Mouse (Mus musculus): Measurements from ENCODE around the gene Dnah2. TPM values are rescaled to one million over a fixed set of nuclear protein-coding genes. Genes with fewer than 3 reads are reported as not detected.

Gene Dnah2
- polyA plus RNA-seq, 1 experiment from 2014 or later: 3.0 TPM

GRCm38 (mm10) chr11:69412548-69412947 is 136.4 kb downstream of the Dnah2 start:
- 52% methylated on average over 7 of the region's 7 CpGs for WGBS
- Histone ChIP-seq H3K27ac (ENCODE audit: low read depth, low read length) (peak overlapping the region; percentile 98), H3K4me2 (ENCODE audit: low read length) (peak overlapping the region; percentile 67), H3K4me3 (ENCODE audit: low read length) (peak overlapping the region; percentile 76), H3K4me1 (ENCODE audit: control insufficient read depth, insufficient read depth, low read depth, low read length) (peaks cover 55% of the 10 kb centered on the region), H3K36me3 (ENCODE audit: control insufficient read depth, insufficient read depth, low read length) (no peaks in the 10 kb centered on the region; the same call in none of the 2 replicates), H3K9me3 (ENCODE audit: control insufficient read depth, low read length) (no peaks in the 10 kb centered on the region), H3K9ac (ENCODE audit: low read depth, low read length) (peak overlapping the region; percentile 83), H3K27me3 (replicated peaks; ENCODE audit: control insufficient read depth, insufficient read depth, low read length) (no peaks in the 10 kb centered on the region)
- ATAC-seq: no peak

GRCm38 (mm10) chr11:69411538-69412203 is 137.2 kb downstream of the Dnah2 start:
- Histone ChIP-seq H3K9ac (ENCODE audit: low read depth, low read length) (peak overlapping the region; percentile 85), H3K4me3 (ENCODE audit: low read length) (peak overlapping the region; percentile 76), H3K36me3 (ENCODE audit: control insufficient read depth, insufficient read depth, low read length) (peaks cover 4% of the 10 kb centered on the region), H3K27ac (ENCODE audit: low read depth, low read length) (peak overlapping the region; percentile 91), H3K27me3 (replicated peaks; ENCODE audit: control insufficient read depth, insufficient read depth, low read length) (no peaks in the 10 kb centered on the region), H3K4me1 (ENCODE audit: control insufficient read depth, insufficient read depth, low read depth, low read length) (peaks cover 51% of the 10 kb centered on the region), H3K9me3 (ENCODE audit: control insufficient read depth, low read length) (no peaks in the 10 kb centered on the region), H3K4me2 (ENCODE audit: low read length) (peak overlapping the region; percentile 67)
- WGBS: under 1% methylated on average over 38 of the region's 39 CpGs
- ATAC-seq: no peak

GRCm38 (mm10) chr11:69411073-69411535 is 137.8 kb downstream of the Dnah2 start:
- H3K27me3 ChIP-seq (replicated peaks; ENCODE audit: control insufficient read depth, insufficient read depth, low read length): no peaks in the 10 kb centered on the region
- H3K4me2 ChIP-seq (ENCODE audit: low read length): peak overlapping the region; percentile 67
- peak overlapping the region; percentile 91 for H3K27ac ChIP-seq (ENCODE audit: low read depth, low read length)
- H3K36me3 ChIP-seq (ENCODE audit: control insufficient read depth, insufficient read depth, low read length): peaks cover 9% of the 10 kb centered on the region
- peaks cover 50% of the 10 kb centered on the region for H3K4me1 ChIP-seq (ENCODE audit: control insufficient read depth, insufficient read depth, low read depth, low read length)
- ATAC-seq: peak; percentile 40
- under 1% methylated on average over 26 of the region's 26 CpGs for WGBS
- no peaks in the 10 kb centered on the region for H3K9me3 ChIP-seq (ENCODE audit: control insufficient read depth, low read length)
- peak overlapping the region; percentile 85 for H3K9ac ChIP-seq (ENCODE audit: low read depth, low read length)
- H3K4me3 ChIP-seq (ENCODE audit: low read length): peak overlapping the region; percentile 76

- Histone ChIP-seq H3K27me3 (replicated peaks; ENCODE audit: control insufficient read depth, insufficient read depth, low read length) (no peaks in the 10 kb centered on the region), H3K9ac (ENCODE audit: low read depth, low read length) (peak overlapping the region; percentile 85), H3K4me3 (ENCODE audit: low read length) (peak overlapping the region; percentile 76), H3K4me1 (ENCODE audit: control insufficient read depth, insufficient read depth, low read depth, low read length) (peaks cover 50% of the 10 kb centered on the region), H3K27ac (ENCODE audit: low read depth, low read length) (peak overlapping the region; percentile 91), H3K4me2 (ENCODE audit: low read length) (peak overlapping the region; percentile 67), H3K9me3 (ENCODE audit: control insufficient read depth, low read length) (no peaks in the 10 kb centered on the region), H3K36me3 (ENCODE audit: control insufficient read depth, insufficient read depth, low read length) (peaks cover 15% of the 10 kb centered on the region)
- WGBS: under 1% methylated on average over 41 of the region's 41 CpGs
- no peak for ATAC-seq
These were observed 138.4 kb downstream of the Dnah2 start for GRCm38 (mm10) chr11:69410310-69411072.

DNA sequence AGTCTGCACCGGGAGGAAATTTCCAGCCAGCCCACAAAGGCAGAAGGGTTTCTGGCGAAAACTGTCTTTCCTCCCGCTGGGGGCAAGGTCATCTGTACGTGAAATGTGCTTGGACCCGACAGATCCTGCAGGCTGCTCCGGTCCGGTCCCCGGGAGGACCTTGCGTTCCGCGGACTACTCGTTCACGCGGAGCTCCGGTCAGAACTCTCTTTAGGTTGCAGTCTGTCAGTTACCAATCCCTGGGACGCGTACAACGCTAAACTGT is 138.9 kb downstream of the Dnah2 start:
- WGBS: 0% methylated on average over 18 of the region's 18 CpGs
- peaks cover 49% of the 10 kb centered on the region for H3K4me1 ChIP-seq (ENCODE audit: control insufficient read depth, insufficient read depth, low read depth, low read length)
- H3K27ac ChIP-seq (ENCODE audit: low read depth, low read length): peak overlapping the region; percentile 91
- peak overlapping the region; percentile 67 for H3K4me2 ChIP-seq (ENCODE audit: low read length)
- peak overlapping the region; percentile 85 for H3K9ac ChIP-seq (ENCODE audit: low read depth, low read length)
- no peaks in the 10 kb centered on the region for H3K27me3 ChIP-seq (replicated peaks; ENCODE audit: control insufficient read depth, insufficient read depth, low read length)
- peaks cover 20% of the 10 kb centered on the region for H3K36me3 ChIP-seq (ENCODE audit: control insufficient read depth, insufficient read depth, low read length)
- no peaks in the 10 kb centered on the region for H3K9me3 ChIP-seq (ENCODE audit: control insufficient read depth, low read length)
- ATAC-seq: no peak
- peak overlapping the region; percentile 76 for H3K4me3 ChIP-seq (ENCODE audit: low read length)

- no peaks in the 10 kb centered on the region for H3K27me3 ChIP-seq (replicated peaks; ENCODE audit: control insufficient read depth, insufficient read depth, low read length)
- H3K27ac ChIP-seq (ENCODE audit: low read depth, low read length): peak overlapping the region; percentile 91
- peak; percentile 43 for ATAC-seq
- peaks cover 24% of the 10 kb centered on the region for H3K36me3 ChIP-seq (ENCODE audit: control insufficient read depth, insufficient read depth, low read length)
- peaks cover 44% of the 10 kb centered on the region for H3K4me1 ChIP-seq (ENCODE audit: control insufficient read depth, insufficient read depth, low read depth, low read length)
- H3K9me3 ChIP-seq (ENCODE audit: control insufficient read depth, low read length): no peaks in the 10 kb centered on the region
- peak overlapping the region; percentile 67 for H3K4me2 ChIP-seq (ENCODE audit: low read length)
- H3K9ac ChIP-seq (ENCODE audit: low read depth, low read length): peak overlapping the region; percentile 85
- under 1% methylated on average over 43 of the region's 46 CpGs for WGBS
- H3K4me3 ChIP-seq (ENCODE audit: low read length): peak overlapping the region; percentile 76
These were observed 139.4 kb downstream of the Dnah2 start for GRCm38 (mm10) chr11:69409378-69410044.

GRCm38 (mm10) chr11:69408541-69409377 is 140.2 kb downstream of the Dnah2 start:
- WGBS: under 1% methylated on average over 33 of the region's 33 CpGs
- no peaks in the 10 kb centered on the region for H3K27me3 ChIP-seq (replicated peaks; ENCODE audit: control insufficient read depth, insufficient read depth, low read length)
- peak; percentile 76 for ATAC-seq
- peaks cover 31% of the 10 kb centered on the region for H3K36me3 ChIP-seq (ENCODE audit: control insufficient read depth, insufficient read depth, low read length)
- H3K4me1 ChIP-seq (ENCODE audit: control insufficient read depth, insufficient read depth, low read depth, low read length): peaks cover 36% of the 10 kb centered on the region
- H3K27ac ChIP-seq (ENCODE audit: low read depth, low read length): peak overlapping the region; percentile 91
- H3K9me3 ChIP-seq (ENCODE audit: control insufficient read depth, low read length): no peaks in the 10 kb centered on the region
- peak overlapping the region; percentile 67 for H3K4me2 ChIP-seq (ENCODE audit: low read length)
- peak overlapping the region; percentile 76 for H3K4me3 ChIP-seq (ENCODE audit: low read length)
- peak overlapping the region; percentile 85 for H3K9ac ChIP-seq (ENCODE audit: low read depth, low read length)

- Histone ChIP-seq H3K9me3 (ENCODE audit: control insufficient read depth, low read length) (no peaks in the 10 kb centered on the region), H3K36me3 (ENCODE audit: control insufficient read depth, insufficient read depth, low read length) (peaks cover 36% of the 10 kb centered on the region), H3K27me3 (replicated peaks; ENCODE audit: control insufficient read depth, insufficient read depth, low read length) (no peaks in the 10 kb centered on the region), H3K27ac (ENCODE audit: low read depth, low read length) (peak overlapping the region; percentile 60), H3K4me3 (ENCODE audit: low read length) (no peak overlapping the region), H3K9ac (ENCODE audit: low read depth, low read length) (peak overlapping the region; percentile 85), H3K4me2 (ENCODE audit: low read length) (peak overlapping the region; percentile 67), H3K4me1 (ENCODE audit: control insufficient read depth, insufficient read depth, low read depth, low read length) (peaks cover 25% of the 10 kb centered on the region)
- WGBS: 82% methylated on average over 4 of the region's 4 CpGs
- no peak for ATAC-seq
These were observed 141.2 kb downstream of the Dnah2 start for GRCm38 (mm10) chr11:69407724-69408004.
